Mouse (Mus musculus): Measurements from ENCODE around the gene Aox1. TPM values are rescaled to one million over a fixed set of nuclear protein-coding genes. Genes with fewer than 3 reads are reported as not detected.

Aox1 gene
- polyA plus RNA-seq, 1 experiment from 2014 or later, result 0.24 TPM

- H3K36me3 ChIP-seq, result no peaks in the 10 kb centered on the region
- no peaks in the 10 kb centered on the region for H3K4me1 ChIP-seq
- H3K9me3 ChIP-seq, result no peaks in the 10 kb centered on the region
- H3K27me3 ChIP-seq (replicated peaks), result no peaks in the 10 kb centered on the region
- H3K4me2 ChIP-seq (replicated peaks), result no peak overlapping the region
- H3K4me3 ChIP-seq, result no peak overlapping the region
- no peak overlapping the region for H3K9ac ChIP-seq
- no peak overlapping the region for H3K27ac ChIP-seq
- WGBS, result 69% methylated on average over 12 of the region's 12 CpGs
- ATAC-seq (ENCODE audit: low FRiP score, low read depth), result no peak
Observed at GRCm38 (mm10) chr1:58114666-58115375, 85.1 kb downstream of the Aox1 start.

- Histone ChIP-seq H3K27ac (no peak overlapping the region), H3K9ac (no peak overlapping the region), H3K4me1 (no peaks in the 10 kb centered on the region), H3K27me3 (replicated peaks) (no peaks in the 10 kb centered on the region), H3K4me3 (no peak overlapping the region), H3K36me3 (no peaks in the 10 kb centered on the region), H3K9me3 (no peaks in the 10 kb centered on the region), H3K4me2 (replicated peaks) (no peak overlapping the region)
- 88% methylated on average over 3 of the region's 3 CpGs for WGBS
- ATAC-seq (ENCODE audit: low FRiP score, low read depth), result no peak
Observed at GRCm38 (mm10) chr1:58118231-58118630, 88.5 kb downstream of the Aox1 start.

- H3K9me3 ChIP-seq, result no peaks in the 10 kb centered on the region
- no peak overlapping the region for H3K4me3 ChIP-seq
- H3K4me2 ChIP-seq (replicated peaks), result no peak overlapping the region
- ATAC-seq (ENCODE audit: low FRiP score, low read depth), result no peak
- H3K4me1 ChIP-seq, result no peaks in the 10 kb centered on the region
- no peak overlapping the region for H3K9ac ChIP-seq
- no peaks in the 10 kb centered on the region for H3K27me3 ChIP-seq (replicated peaks)
- H3K27ac ChIP-seq, result no peak overlapping the region
- no peaks in the 10 kb centered on the region for H3K36me3 ChIP-seq
- 90% methylated on average over 8 of the region's 8 CpGs for WGBS
Observed at GRCm38 (mm10) chr1:58124901-58125300, 95.2 kb downstream of the Aox1 start.

GRCm38 (mm10) chr1:58137891-58138290 is 108.2 kb downstream of the Aox1 start:
- H3K4me1 ChIP-seq, result no peaks in the 10 kb centered on the region
- H3K4me3 ChIP-seq, result no peak overlapping the region
- no peak overlapping the region for H3K27ac ChIP-seq
- H3K4me2 ChIP-seq (replicated peaks), result no peak overlapping the region
- H3K9me3 ChIP-seq, result no peaks in the 10 kb centered on the region; the same call in 1 of the 2 replicates
- no peak for ATAC-seq (ENCODE audit: low FRiP score, low read depth)
- no peaks in the 10 kb centered on the region for H3K36me3 ChIP-seq
- no peaks in the 10 kb centered on the region for H3K27me3 ChIP-seq (replicated peaks)
- no peak overlapping the region for H3K9ac ChIP-seq

GRCm38 (mm10) chr1:58138986-58139385 is 109.3 kb downstream of the Aox1 start:
- H3K9me3 ChIP-seq, result no peaks in the 10 kb centered on the region; the same call in 1 of the 2 replicates
- no peak overlapping the region for H3K4me3 ChIP-seq
- H3K36me3 ChIP-seq, result no peaks in the 10 kb centered on the region
- H3K27ac ChIP-seq, result no peak overlapping the region
- ATAC-seq (ENCODE audit: low FRiP score, low read depth), result no peak
- no peaks in the 10 kb centered on the region for H3K4me1 ChIP-seq
- 90% methylated on average over 9 of the region's 9 CpGs for WGBS
- no peak overlapping the region for H3K4me2 ChIP-seq (replicated peaks)
- H3K9ac ChIP-seq, result no peak overlapping the region
- no peaks in the 10 kb centered on the region for H3K27me3 ChIP-seq (replicated peaks)

- no peak for ATAC-seq (ENCODE audit: low FRiP score, low read depth)
- 86% methylated on average over 5 of the region's 5 CpGs for WGBS
- H3K36me3 ChIP-seq, result no peaks in the 10 kb centered on the region
Observed at GRCm38 (mm10) chr1:58140607-58141006, 110.9 kb downstream of the Aox1 start.

GRCm38 (mm10) chr1:58144384-58145069 is 114.8 kb downstream of the Aox1 start:
- Histone ChIP-seq H3K27ac (no peak overlapping the region), H3K9ac (no peak overlapping the region), H3K4me3 (no peak overlapping the region), H3K4me2 (replicated peaks) (no peak overlapping the region), H3K4me1 (no peaks in the 10 kb centered on the region), H3K36me3 (no peaks in the 10 kb centered on the region), H3K9me3 (no peaks in the 10 kb centered on the region), H3K27me3 (replicated peaks) (no peaks in the 10 kb centered on the region)
- ATAC-seq (ENCODE audit: low FRiP score, low read depth), result no peak
- 73% methylated on average over 10 of the region's 10 CpGs for WGBS

More at GRCm38 (mm10) chr1:58140607-58141006, 110.9 kb downstream of the Aox1 start:
- Histone ChIP-seq H3K9me3 (no peaks in the 10 kb centered on the region; the same call in 1 of the 2 replicates), H3K9ac (no peak overlapping the region), H3K4me1 (no peaks in the 10 kb centered on the region), H3K27me3 (replicated peaks) (no peaks in the 10 kb centered on the region), H3K4me2 (replicated peaks) (no peak overlapping the region), H3K4me3 (no peak overlapping the region), H3K27ac (no peak overlapping the region)

GRCm38 (mm10) chr1:58146026-58146425 is 116.3 kb downstream of the Aox1 start:
- Histone ChIP-seq H3K27me3 (replicated peaks) (no peaks in the 10 kb centered on the region), H3K4me2 (replicated peaks) (no peak overlapping the region), H3K9ac (no peak overlapping the region), H3K27ac (no peak overlapping the region), H3K36me3 (no peaks in the 10 kb centered on the region), H3K4me3 (no peak overlapping the region), H3K4me1 (no peaks in the 10 kb centered on the region), H3K9me3 (no peaks in the 10 kb centered on the region)
- WGBS, result 92% methylated on average over 10 of the region's 10 CpGs
- ATAC-seq (ENCODE audit: low FRiP score, low read depth), result no peak

- H3K27me3 ChIP-seq (replicated peaks), result no peaks in the 10 kb centered on the region
- WGBS, result 77% methylated on average over 6 of the region's 6 CpGs
- no peak overlapping the region for H3K9ac ChIP-seq
- ATAC-seq (ENCODE audit: low FRiP score, low read depth), result no peak
- H3K4me1 ChIP-seq, result no peaks in the 10 kb centered on the region
- H3K9me3 ChIP-seq, result no peaks in the 10 kb centered on the region
- H3K4me3 ChIP-seq, result no peak overlapping the region
- H3K36me3 ChIP-seq, result no peaks in the 10 kb centered on the region
- no peak overlapping the region for H3K4me2 ChIP-seq (replicated peaks)
- H3K27ac ChIP-seq, result no peak overlapping the region
Observed at GRCm38 (mm10) chr1:58147776-58148175, 118.0 kb downstream of the Aox1 start.

- Histone ChIP-seq H3K9ac (no peak overlapping the region), H3K4me1 (no peaks in the 10 kb centered on the region), H3K27ac (no peak overlapping the region), H3K9me3 (no peaks in the 10 kb centered on the region), H3K4me3 (no peak overlapping the region), H3K27me3 (replicated peaks) (no peaks in the 10 kb centered on the region), H3K36me3 (no peaks in the 10 kb centered on the region), H3K4me2 (replicated peaks) (no peak overlapping the region)
- 87% methylated on average over 8 of the region's 8 CpGs for WGBS
- ATAC-seq (ENCODE audit: low FRiP score, low read depth), result no peak
Observed at GRCm38 (mm10) chr1:58152247-58152646, 122.5 kb downstream of the Aox1 start.
